Mouse (Mus musculus) limb, embryonic 11.5 days (tissue): Measurements from ENCODE around the gene Mif4gd. TPM values are rescaled to one million over a fixed set of nuclear protein-coding genes. Genes with fewer than 3 reads are reported as not detected.

Source experiments
- ATAC-seq: fragments of 200-750 bp; cut with Nextera tagmentation; 2 replicates; pipeline ENCODE4 v1.8.0; 2017; ENCODE audit warnings: low read depth; ENCODE audit not compliant: insufficient number of reproducible peaks, low FRiP score, low TSS enrichment
- DNase-seq: peaks from one replicate; pipeline ENCODE4 v3.0.0-alpha.2; 2015; ENCODE audit warnings: low spot score
- H3K27ac ChIP-seq: fragments of 300-500 bp; sonication (generic); replicated peaks from 2 replicates; pipeline ENCODE4 v1.5.1; 2014; ENCODE audit warnings: low read depth, mild to moderate bottlenecking, low read length
- H3K27me3 ChIP-seq: fragments of 300-500 bp; sonication (generic); 2 replicates; pipeline ENCODE4 v1.6.1; 2014; ENCODE audit warnings: mild to moderate bottlenecking, low read length, mixed read lengths; ENCODE audit not compliant: control insufficient read depth, insufficient read depth
- H3K36me3 ChIP-seq: fragments of 300-500 bp; sonication (generic); 2 replicates; pipeline ENCODE4 v1.6.1; 2014; ENCODE audit warnings: mild to moderate bottlenecking, low read length, moderate library complexity, mixed read lengths; ENCODE audit not compliant: control insufficient read depth, insufficient read depth
- H3K4me1 ChIP-seq: fragments of 300-500 bp; sonication (generic); 2 replicates; pipeline ENCODE4 v1.6.1; 2014; ENCODE audit warnings: low read length, mixed read lengths; ENCODE audit not compliant: control insufficient read depth, insufficient read depth
- H3K4me2 ChIP-seq: fragments of 300-500 bp; sonication (generic); 2 replicates; pipeline ENCODE4 v1.6.1; 2014; ENCODE audit warnings: low read depth, mild to moderate bottlenecking, moderate library complexity; ENCODE audit not compliant: severe bottlenecking
- H3K4me3 ChIP-seq: fragments of 300-500 bp; sonication (generic); 2 replicates; pipeline ENCODE4 v1.5.1; 2014; ENCODE audit warnings: low read depth, low read length
- H3K9ac ChIP-seq: fragments of 300-500 bp; sonication (generic); 2 replicates; pipeline ENCODE4 v1.6.1; 2014; ENCODE audit warnings: mild to moderate bottlenecking, low read length
- H3K9me3 ChIP-seq: fragments of 300-500 bp; sonication (generic); 2 replicates; pipeline ENCODE4 v1.6.1; 2016; ENCODE audit warnings: low read length; ENCODE audit not compliant: control insufficient read depth
- WGBS: fragments of 180-500 bp; shearing (Covaris S2); extraction: QIAGEN DNeasy Blood & Tissue Kit; methylation state at CpG from one replicate; pipeline ENCODE4 v1.1.7; 2014; 5-methylcytosine and 5-hydroxymethylcytosine counted together
- polyA plus RNA-seq: library from polyadenylated mRNA; unstranded; fragments of >200 nt; fragmentation: Nextera tagmentation; extraction: Ambion mirVana; gene quantifications from 2 replicates; pipeline ENCODE4 v1.2.1, GENCODE M21; 2014

Mif4gd gene
- polyA plus RNA-seq, 1 experiment from 2014 or later, result 18.0 TPM

DNA sequence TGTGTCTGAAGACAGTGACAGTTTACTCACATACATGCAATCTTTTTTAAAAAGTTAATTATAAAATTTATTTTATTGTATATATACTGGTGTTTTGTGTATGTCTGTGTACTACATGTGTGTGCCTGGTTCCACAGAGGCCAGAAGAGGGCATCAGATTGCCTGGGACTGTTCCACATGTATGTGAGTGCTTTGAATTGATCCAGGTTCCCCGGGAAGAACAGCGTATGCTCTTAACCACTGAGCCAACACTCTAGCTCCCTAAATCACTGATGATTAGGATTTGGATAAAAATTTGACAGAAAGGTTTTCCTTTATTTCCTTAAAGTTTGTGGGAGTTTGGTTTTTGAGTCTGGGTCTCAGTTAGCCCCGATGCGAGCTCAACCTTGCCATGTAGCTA lies 49.4 kb downstream of the Mif4gd start:
- Histone ChIP-seq H3K9me3 (no peaks in the 10 kb centered on the region), H3K9ac (peak overlapping the region; percentile 58), H3K4me1 (peaks cover 7% of the 10 kb centered on the region; the same call in 1 of the 2 replicates), H3K36me3 (peaks cover 8% of the 10 kb centered on the region; the same call in 1 of the 2 replicates), H3K4me3 (peak overlapping the region; percentile 76), H3K27ac (no peak overlapping the region), H3K4me2 (peak overlapping the region; percentile 76), H3K27me3 (no peaks in the 10 kb centered on the region)
- 47% methylated on average over 4 of the region's 4 CpGs for WGBS
- ATAC-seq (no peak), DNase-seq (no peak)

Other genes with a start within 250 kb of the Mif4gd start
- gene Hid1, start 245.2 kb downstream of the Mif4gd start, polyA plus RNA-seq, result 1.6 and 2.5 TPM in 2 replicates
- gene Cdr2l, start 231.1 kb downstream of the Mif4gd start, polyA plus RNA-seq, result 14.6 and 15.1 TPM in 2 replicates
- gene Mrpl58, start 209.2 kb downstream of the Mif4gd start, polyA plus RNA-seq, result 187 and 197 TPM in 2 replicates
- 943 and 945 TPM in 2 replicates for gene Atp5h, start 193.0 kb downstream of the Mif4gd start, polyA plus RNA-seq
- 17.6 and 23.5 TPM in 2 replicates for gene Kctd2, start 192.8 kb downstream of the Mif4gd start, polyA plus RNA-seq
- 0.21 TPM in 1 of 2 replicates, not detected in the other for gene Trim80, start 172.4 kb downstream of the Mif4gd start, polyA plus RNA-seq
- 0.09 and 0.26 TPM in 2 replicates for gene Slc16a5, start 150.5 kb downstream of the Mif4gd start, polyA plus RNA-seq
- 7.7 and 8.8 TPM in 2 replicates for gene Armc7, start 137.3 kb downstream of the Mif4gd start, polyA plus RNA-seq
- 58.2 and 60.9 TPM in 2 replicates for gene Nt5c, start 121.1 kb downstream of the Mif4gd start, polyA plus RNA-seq
- 526 and 537 TPM in 2 replicates for gene Jpt1, start 98.6 kb downstream of the Mif4gd start, polyA plus RNA-seq
- 1,466 and 1,467 TPM in 2 replicates for gene Sumo2, start 76.7 kb downstream of the Mif4gd start, polyA plus RNA-seq
- 213 and 220 TPM in 2 replicates for gene Nup85, start 48.5 kb downstream of the Mif4gd start, polyA plus RNA-seq
- 111 and 122 TPM in 2 replicates for gene Mrps7, start 9.0 kb downstream of the Mif4gd start, polyA plus RNA-seq
- gene Gga3, start 8.9 kb downstream of the Mif4gd start, polyA plus RNA-seq, result 21.3 and 26.5 TPM in 2 replicates
- gene Slc25a19, start 15.3 kb upstream of the Mif4gd start, polyA plus RNA-seq, result 30.3 and 32.6 TPM in 2 replicates
- gene Grb2, start 95.6 kb upstream of the Mif4gd start, polyA plus RNA-seq, result 52.5 and 58.3 TPM in 2 replicates
- gene Tmem94, start 152.5 kb upstream of the Mif4gd start, polyA plus RNA-seq, result 15.8 and 17.4 TPM in 2 replicates
- 16.2 and 16.5 TPM in 2 replicates for gene Caskin2, start 200.7 kb upstream of the Mif4gd start, polyA plus RNA-seq
- gene Tsen54, start 201.8 kb upstream of the Mif4gd start, polyA plus RNA-seq, result 29.2 and 32.8 TPM in 2 replicates
- gene Llgl2, start 211.1 kb upstream of the Mif4gd start, polyA plus RNA-seq, result 6.2 and 8.5 TPM in 2 replicates
- 0.11 TPM in 1 of 2 replicates, not detected in the other for gene Myo15b, start 245.4 kb upstream of the Mif4gd start, polyA plus RNA-seq